Mouse (Mus musculus) heart, embryonic 12.5 days (tissue): ENCODE measurements around the gene Gldc. TPM values are rescaled to one million over a fixed set of nuclear protein-coding genes. Genes with fewer than 3 reads are reported as not detected.

Experiments
- ATAC-seq: fragments of 200-750 bp; cut with Nextera tagmentation; 2 replicates; pipeline ENCODE4 v1.8.0; 2017; ENCODE audit warnings: moderate TSS enrichment, moderate library complexity; ENCODE audit not compliant: insufficient number of reproducible peaks, low FRiP score
- H3K27ac ChIP-seq: fragments of 300-500 bp; sonication (generic); 2 replicates; pipeline ENCODE4 v1.5.1; 2016; ENCODE audit warnings: mild to moderate bottlenecking, moderate library complexity; ENCODE audit not compliant: poor library complexity, severe bottlenecking
- H3K27me3 ChIP-seq: fragments of 300-500 bp; sonication (generic); replicated peaks from 2 replicates; pipeline ENCODE4 v1.6.1; 2016; ENCODE audit warnings: mild to moderate bottlenecking, moderate library complexity
- H3K36me3 ChIP-seq: fragments of 300-500 bp; sonication (generic); 2 replicates; pipeline ENCODE4 v1.6.1; 2016; ENCODE audit warnings: mild to moderate bottlenecking, moderate library complexity
- H3K4me1 ChIP-seq: fragments of 300-500 bp; sonication (generic); replicated peaks from 2 replicates; pipeline ENCODE4 v1.6.1; 2016; ENCODE audit warnings: mild to moderate bottlenecking
- H3K4me2 ChIP-seq: fragments of 300-500 bp; sonication (generic); 2 replicates; pipeline ENCODE4 v1.6.1; 2016; ENCODE audit warnings: mild to moderate bottlenecking, moderate library complexity
- H3K4me3 ChIP-seq: fragments of 300-500 bp; sonication (generic); 2 replicates; pipeline ENCODE4 v1.5.1; 2016; ENCODE audit warnings: mild to moderate bottlenecking
- H3K9ac ChIP-seq: fragments of 300-500 bp; sonication (generic); 2 replicates; pipeline ENCODE4 v1.6.1; 2016; ENCODE audit warnings: mild to moderate bottlenecking, moderate library complexity
- H3K9me3 ChIP-seq: fragments of 300-500 bp; sonication (generic); replicated peaks from 2 replicates; pipeline ENCODE4 v1.6.1; 2016; ENCODE audit warnings: mild to moderate bottlenecking, moderate library complexity
- WGBS: fragments of 180-500 bp; shearing (Covaris S2); methylation state at CpG from one replicate; pipeline ENCODE4 v1.1.7; 2016; 5-methylcytosine and 5-hydroxymethylcytosine counted together
- polyA plus RNA-seq: library from polyadenylated mRNA; unstranded; fragments of >200 nt; fragmentation: Nextera tagmentation; extraction: Ambion mirVana; gene quantifications from 2 replicates; pipeline ENCODE4 v1.2.1, GENCODE M21; 2016

Gldc gene
- polyA plus RNA-seq, 1 experiment from 2014 or later = 4.7 TPM

- no peaks in the 10 kb centered on the region for H3K27me3 ChIP-seq
- no peak overlapping the region for H3K4me3 ChIP-seq
- no peaks in the 10 kb centered on the region for H3K36me3 ChIP-seq
- WGBS = 26% methylated on average over 7 of the region's 7 CpGs
- peak overlapping the region; percentile 12; the same call in 1 of the 2 replicates for H3K4me2 ChIP-seq
- no peaks in the 10 kb centered on the region for H3K9me3 ChIP-seq
- peak; percentile 74 for ATAC-seq
- peak overlapping the region; percentile 64 for H3K27ac ChIP-seq
- no peak overlapping the region for H3K9ac ChIP-seq
- peaks cover 18% of the 10 kb centered on the region for H3K4me1 ChIP-seq
These were observed 50.1 kb downstream of the Gldc start for GRCm38 (mm10) chr19:30124999-30125669.

- no peak overlapping the region for H3K9ac ChIP-seq
- WGBS = 82% methylated on average over 17 of the region's 17 CpGs
- H3K4me1 ChIP-seq = peaks cover 17% of the 10 kb centered on the region
- no peak overlapping the region for H3K4me3 ChIP-seq
- ATAC-seq = no peak
- no peak overlapping the region for H3K4me2 ChIP-seq
- 0 out of 2 replicates have a peak overlapping the region, but pooled peaks have one; percentile 6 for H3K27ac ChIP-seq
- no peaks in the 10 kb centered on the region for H3K36me3 ChIP-seq
- no peaks in the 10 kb centered on the region for H3K27me3 ChIP-seq
- H3K9me3 ChIP-seq = no peaks in the 10 kb centered on the region
These were observed 56.6 kb downstream of the Gldc start for GRCm38 (mm10) chr19:30118344-30119312.

- 52% methylated on average over 9 of the region's 9 CpGs for WGBS
- no peak overlapping the region for H3K4me3 ChIP-seq
- H3K27me3 ChIP-seq = no peaks in the 10 kb centered on the region
- 0 out of 2 replicates have a peak overlapping the region, but pooled peaks have one; percentile 11 for H3K4me2 ChIP-seq
- no peaks in the 10 kb centered on the region for H3K36me3 ChIP-seq
- no peaks in the 10 kb centered on the region for H3K9me3 ChIP-seq
- H3K9ac ChIP-seq = no peak overlapping the region
- H3K4me1 ChIP-seq = peaks cover 17% of the 10 kb centered on the region
- peak; percentile 69 for ATAC-seq
- H3K27ac ChIP-seq = peak overlapping the region; percentile 40
These were observed 57.5 kb downstream of the Gldc start for GRCm38 (mm10) chr19:30117775-30118174.

GRCm38 (mm10) chr19:30117241-30117640 is 58.0 kb downstream of the Gldc start:
- Histone ChIP-seq H3K9me3 (no peaks in the 10 kb centered on the region), H3K4me3 (no peak overlapping the region), H3K4me1 (peaks cover 17% of the 10 kb centered on the region), H3K27ac (peak overlapping the region; percentile 40), H3K4me2 (no peak overlapping the region), H3K9ac (no peak overlapping the region), H3K36me3 (no peaks in the 10 kb centered on the region), H3K27me3 (no peaks in the 10 kb centered on the region)
- 48% methylated on average over 4 of the region's 4 CpGs for WGBS
- no peak for ATAC-seq

GRCm38 (mm10) chr19:30115606-30116005 is 59.6 kb downstream of the Gldc start:
- 73% methylated on average over 5 of the region's 5 CpGs for WGBS
- Histone ChIP-seq H3K27ac (no peak overlapping the region), H3K36me3 (no peaks in the 10 kb centered on the region), H3K4me3 (no peak overlapping the region), H3K4me1 (peaks cover 17% of the 10 kb centered on the region), H3K27me3 (no peaks in the 10 kb centered on the region), H3K9me3 (no peaks in the 10 kb centered on the region), H3K9ac (no peak overlapping the region), H3K4me2 (no peak overlapping the region)
- ATAC-seq = no peak

- Histone ChIP-seq H3K27ac (no peak overlapping the region), H3K4me1 (peaks cover 17% of the 10 kb centered on the region), H3K4me3 (no peak overlapping the region), H3K9ac (no peak overlapping the region), H3K36me3 (no peaks in the 10 kb centered on the region), H3K9me3 (no peaks in the 10 kb centered on the region), H3K4me2 (no peak overlapping the region), H3K27me3 (no peaks in the 10 kb centered on the region)
- ATAC-seq = no peak
- 57% methylated on average over 14 of the region's 14 CpGs for WGBS
These were observed 60.2 kb downstream of the Gldc start for GRCm38 (mm10) chr19:30114919-30115441.

- no peak overlapping the region for H3K9ac ChIP-seq
- 86% methylated on average over 16 of the region's 16 CpGs for WGBS
- no peaks in the 10 kb centered on the region for H3K36me3 ChIP-seq
- H3K27me3 ChIP-seq = no peaks in the 10 kb centered on the region
- no peaks in the 10 kb centered on the region for H3K9me3 ChIP-seq
- no peak for ATAC-seq
- H3K4me1 ChIP-seq = peaks cover 13% of the 10 kb centered on the region
- H3K27ac ChIP-seq = no peak overlapping the region
- no peak overlapping the region for H3K4me2 ChIP-seq
- no peak overlapping the region for H3K4me3 ChIP-seq
These were observed 62.1 kb downstream of the Gldc start for GRCm38 (mm10) chr19:30112961-30113688.

- no peak overlapping the region for H3K9ac ChIP-seq
- WGBS = 83% methylated on average over 3 of the region's 3 CpGs
- H3K9me3 ChIP-seq = no peaks in the 10 kb centered on the region
- H3K27ac ChIP-seq = no peak overlapping the region
- no peak overlapping the region for H3K4me3 ChIP-seq
- no peaks in the 10 kb centered on the region for H3K27me3 ChIP-seq
- H3K4me2 ChIP-seq = no peak overlapping the region
- H3K36me3 ChIP-seq = no peaks in the 10 kb centered on the region
- peaks cover 5% of the 10 kb centered on the region; the same call in 1 of the 2 replicates for H3K4me1 ChIP-seq
- ATAC-seq = no peak
These were observed 63.8 kb downstream of the Gldc start for GRCm38 (mm10) chr19:30111421-30111820.

- 80% methylated on average over 6 of the region's 6 CpGs for WGBS
- Histone ChIP-seq H3K27ac (no peak overlapping the region), H3K36me3 (no peaks in the 10 kb centered on the region), H3K9me3 (no peaks in the 10 kb centered on the region), H3K4me1 (0 out of 2 replicates have a peak, but pooled peaks cover 3% of the 10 kb centered on the region), H3K4me2 (no peak overlapping the region), H3K4me3 (no peak overlapping the region), H3K27me3 (no peaks in the 10 kb centered on the region), H3K9ac (no peak overlapping the region)
- ATAC-seq = no peak
These were observed 66.1 kb downstream of the Gldc start for GRCm38 (mm10) chr19:30109122-30109521.

- Histone ChIP-seq H3K4me2 (no peak overlapping the region), H3K36me3 (no peaks in the 10 kb centered on the region), H3K4me1 (0 out of 2 replicates have a peak, but pooled peaks cover 3% of the 10 kb centered on the region), H3K9ac (no peak overlapping the region), H3K27me3 (no peaks in the 10 kb centered on the region), H3K27ac (no peak overlapping the region), H3K9me3 (no peaks in the 10 kb centered on the region), H3K4me3 (no peak overlapping the region)
- ATAC-seq = no peak
These were observed 66.6 kb downstream of the Gldc start for GRCm38 (mm10) chr19:30108616-30109015.
